In the genomic region with DNA sequence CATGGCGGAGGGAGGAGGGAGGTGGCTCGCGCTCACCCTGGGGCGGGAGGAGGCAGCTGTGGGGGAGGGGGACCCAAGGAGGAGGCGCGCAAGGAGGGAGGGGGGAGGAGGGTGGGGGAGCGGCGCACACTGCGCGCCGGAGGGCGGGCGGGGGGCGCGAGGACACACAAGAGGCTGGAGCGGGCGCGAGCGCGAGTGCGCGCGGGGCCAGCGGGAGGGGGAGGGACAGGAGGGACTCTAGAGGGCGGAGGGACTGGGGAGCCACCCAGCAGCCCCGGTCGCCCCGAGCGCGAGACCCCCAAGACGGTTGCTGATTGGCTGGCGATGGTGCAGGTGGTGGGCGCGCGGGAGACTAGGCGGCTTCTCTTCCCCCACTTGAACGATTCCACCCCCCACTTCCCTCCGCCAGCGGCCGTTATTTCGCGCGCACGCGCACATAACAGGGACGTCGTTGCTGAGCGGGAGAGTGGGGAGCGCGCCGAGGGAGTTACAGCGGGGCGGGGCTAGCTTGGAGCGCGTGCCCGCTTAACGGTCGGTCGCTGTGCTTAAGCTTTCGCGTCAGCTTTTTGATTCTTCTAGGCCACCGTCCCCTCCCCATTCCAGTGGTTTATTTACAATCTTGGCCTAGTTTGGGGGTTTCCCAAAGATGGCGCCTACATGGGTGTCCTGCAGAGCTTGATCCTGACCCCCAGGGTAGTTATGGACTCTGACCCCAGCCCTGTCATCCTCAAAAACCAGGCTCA, we compare ENCODE assay signal across 8 mouse cellular contexts. TPM values are rescaled to one million over a fixed set of nuclear protein-coding genes. Genes with fewer than 3 reads are reported as not detected.
DNase-seq lines count a peak whose midpoint lies in the region; ATAC-seq and TF ChIP-seq lines count a peak whose summit lies in the region.

A gene (minus strand): TSS at position 54 of the 743 bp plus-strand sequence.

- H3K27ac ChIP-seq in hindbrain, embryonic 13.5 days, result peak within 1 kb of the TSS; percentile 100

- under 1% methylated on average over 47 of the region's 63 CpGs for WGBS in hindbrain, embryonic 13.5 days

- no peaks in the 10 kb centered on the region for H3K27me3 ChIP-seq in Patski
- no peaks in the 10 kb centered on the region for H3K27me3 ChIP-seq in hindbrain, embryonic 13.5 days

- CTCF ChIA-PET in Patski (lab: Charles Lee), result interaction anchor here (1.0 to 1.8 kb wide), 2 partner anchors 44 to 77 kb away, joined by 3 to 4 read pairs; no protein-coding TSS in a partner anchor

- ATAC-seq in Patski, result peak; percentile 44
- ATAC-seq in hindbrain, embryonic 13.5 days (ENCODE audit: low FRiP score), result peak; percentile 91

- TF ChIP-seq CTCF in Patski (IDR thresholded peaks at IDR 0.05), result no peak

- peak within 1 kb of the TSS; percentile 98 for H3K4me2 ChIP-seq in hindbrain, embryonic 13.5 days

- peak within 1 kb of the TSS; percentile 100 for H3K9ac ChIP-seq in hindbrain, embryonic 13.5 days

- H3K36me3 ChIP-seq in hindbrain, embryonic 13.5 days, result peaks cover 23% of the 10 kb centered on the region

- in situ Hi-C loops in Patski (cut with MboI; ENCODE audit: low pct_unique_long_range_greater_than_20kb), result no loop called here

- H3K9me3 ChIP-seq in hindbrain, embryonic 13.5 days, result no peaks in the 10 kb centered on the region

- H3K4me3 ChIP-seq in hindbrain, embryonic 13.5 days, result peak within 1 kb of the TSS; percentile 96

- POLR2A ChIA-PET in Patski (lab: Charles Lee), result interaction anchor here (0.7 to 5.6 kb wide), 4 partner anchors 10 to 44 kb away, joined by 3 to 31 read pairs (median 5); a partner anchor contains a TSS

- peak; percentile 87 for DNase-seq in Patski (ENCODE audit: low read depth, low spot score)
- DNase-seq in cerebellum, postnatal 14 days, result peak; percentile 99
- peak; percentile 99 for DNase-seq in frontal cortex, postnatal 14 days (ENCODE audit: low spot score in 2 of 2)
- peak; percentile 97 to 98 for DNase-seq in layer of hippocampus, postnatal 25 days (ENCODE audit: extremely low spot score in 1 of 2, low spot score in 1 of 2)
- DNase-seq in lung, postnatal 25 days (ENCODE audit: low spot score), result peak; percentile 99
- peak; percentile 100 for DNase-seq in retina, embryonic 14.5 days (ENCODE audit: low spot score)
- DNase-seq in thymus, postnatal 4 days, result peak; percentile 99

- H3K4me1 ChIP-seq in hindbrain, embryonic 13.5 days (replicated peaks), result peaks cover 44% of the 10 kb centered on the region

RNA-seq across cellular contexts. Expression of the gene that starts here (rescaled TPM):
- 139 TPM for polyA plus RNA-seq in Patski (2021)
- 59.8 and 60.8 TPM in 2 replicates for polyA plus RNA-seq in hindbrain, embryonic 13.5 days (2015; fragmentation: Nextera tagmentation; extraction: Ambion mirVana)
- total RNA-seq in layer of hippocampus, postnatal 25 days (2021), result 100 to 1,000 TPM; 272 to 282 TPM

Comparison
In these comparisons a context has a peak if more than half of its experiments do, and no peak if none do; other contexts are left out.
1. Peak in every context shown above with its lines: DNase-seq, ATAC-seq, H3K4me3 ChIP-seq and H3K27ac ChIP-seq.